Mouse (Mus musculus) heart, adult 8-10 months (tissue): ENCODE measurements around the gene Klhdc1. TPM values are rescaled to one million over a fixed set of nuclear protein-coding genes. Genes with fewer than 3 reads are reported as not detected.
A peak's percentile ranks its signal among the peaks of the same experiment; 100 is the strongest.

Experiments
- DNase-seq: peaks from one replicate; pipeline ENCODE4 v3.0.0; 2022; ENCODE audit warnings: low spot score
- total RNA-seq, 4 experiments: library from RNA; stranded (reverse); gene quantifications; 2 replicates each; pipeline ENCODE4 v1.2.4; 2022

Gene Klhdc1
- total RNA-seq, 4 experiments from 2014 or later, result 43.3 to 53.9 (median 48.2) TPM

GRCm38 (mm10) chr12:69296511-69297410 lies 55.8 kb downstream of the Klhdc1 start, which contains the start of gene Klhdc2:
Gene Klhdc2, plus strand, starts transcription at chr12:69296681.
- peak; percentile 77 for DNase-seq

GRCm38 (mm10) chr12:69297411-69298150 lies 56.6 kb downstream of the Klhdc1 start:
- no peak for DNase-seq

- no peak for DNase-seq
These were observed 57.3 kb downstream of the Klhdc1 start for GRCm38 (mm10) chr12:69298281-69298680.

DNA sequence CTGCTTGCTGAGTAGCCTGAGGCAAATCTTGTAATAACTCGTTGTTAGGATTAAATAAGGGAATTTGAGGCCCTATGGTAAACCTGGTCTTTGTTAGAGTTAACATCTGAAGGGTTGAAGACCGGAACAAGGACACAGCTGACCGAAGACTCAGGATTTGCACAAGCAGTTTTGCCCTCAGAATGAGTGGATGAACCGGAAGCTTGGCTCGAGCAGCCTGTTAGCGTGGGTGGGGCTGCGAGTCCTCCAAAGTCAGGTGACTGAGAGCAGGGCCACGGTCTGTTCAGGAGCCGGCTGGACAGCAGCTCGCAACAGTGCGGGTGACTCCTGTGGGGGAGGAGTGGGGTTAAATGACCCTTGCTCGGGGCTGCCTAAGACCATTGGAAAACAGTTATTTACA lies 58.3 kb downstream of the Klhdc1 start:
- DNase-seq, result peak; percentile 53

- no peak for DNase-seq
These were observed 58.9 kb downstream of the Klhdc1 start for GRCm38 (mm10) chr12:69299831-69300230.

- no peak for DNase-seq
These were observed 59.4 kb downstream of the Klhdc1 start for GRCm38 (mm10) chr12:69300391-69300790.

- DNase-seq, result no peak
These were observed 61.2 kb downstream of the Klhdc1 start for GRCm38 (mm10) chr12:69302171-69302570.

DNA sequence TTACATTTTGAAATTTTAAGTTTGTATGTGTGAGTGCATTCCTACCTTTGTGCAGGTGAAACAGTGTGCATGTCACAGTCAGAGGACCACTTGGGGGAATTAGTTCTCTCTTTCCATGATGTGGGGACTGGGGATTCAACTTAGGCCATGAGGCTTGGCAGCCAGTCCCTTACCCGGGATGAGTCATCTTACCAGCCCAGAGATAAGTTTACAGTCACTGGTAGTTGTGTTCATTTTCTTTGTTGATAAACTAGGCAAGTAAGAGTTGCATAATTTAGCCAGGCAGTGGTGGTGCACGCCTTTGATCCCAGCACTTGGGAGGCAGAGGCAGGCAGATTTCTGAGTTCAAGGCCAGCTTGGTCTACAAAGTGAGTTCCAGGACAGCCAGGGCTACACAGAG lies 63.1 kb downstream of the Klhdc1 start:
- no peak for DNase-seq

- DNase-seq, result no peak
These were observed 65.4 kb downstream of the Klhdc1 start for GRCm38 (mm10) chr12:69306333-69306732.

DNA sequence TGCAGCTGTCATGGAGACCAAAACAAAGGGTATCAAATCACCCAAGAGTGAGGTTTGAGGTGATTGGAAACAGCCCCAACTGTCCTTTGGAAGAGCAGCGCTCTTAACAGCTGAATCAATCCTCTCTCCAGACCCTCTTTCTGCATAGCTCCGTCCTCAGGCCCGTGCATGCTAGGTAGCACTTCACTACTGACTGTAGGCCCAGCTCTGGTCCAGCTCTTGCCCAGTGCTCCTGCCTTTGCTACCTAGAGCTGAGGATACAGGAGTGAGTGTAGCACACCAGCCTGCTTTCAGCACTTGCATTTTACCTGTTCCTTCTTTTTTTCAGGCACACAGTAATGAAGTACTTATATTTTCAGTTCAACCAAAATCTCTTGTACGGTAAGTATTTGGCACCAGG lies 68.7 kb downstream of the Klhdc1 start:
- no peak for DNase-seq

GRCm38 (mm10) chr12:69318431-69318830 lies 77.5 kb downstream of the Klhdc1 start:
- no peak for DNase-seq

DNA sequence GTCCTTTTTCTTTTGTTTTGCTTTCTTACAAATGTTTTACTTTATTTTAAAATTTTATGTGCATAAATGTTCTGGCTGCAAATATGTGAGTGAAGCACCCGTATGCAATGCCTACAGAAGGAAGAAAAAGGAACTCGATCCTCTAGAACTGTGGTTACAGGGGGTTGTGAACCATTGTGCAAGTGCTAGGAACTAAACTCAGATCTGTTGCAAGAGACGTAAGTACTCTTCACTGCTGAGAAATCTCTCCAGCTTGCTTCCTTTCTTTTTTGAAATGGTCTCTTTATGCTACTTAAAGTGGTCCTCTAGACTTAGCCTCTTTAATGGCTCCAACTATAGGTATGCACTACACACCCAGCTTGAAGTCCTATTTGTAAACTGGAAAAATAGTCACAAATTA lies 90.2 kb downstream of the Klhdc1 start:
- no peak for DNase-seq

DNA sequence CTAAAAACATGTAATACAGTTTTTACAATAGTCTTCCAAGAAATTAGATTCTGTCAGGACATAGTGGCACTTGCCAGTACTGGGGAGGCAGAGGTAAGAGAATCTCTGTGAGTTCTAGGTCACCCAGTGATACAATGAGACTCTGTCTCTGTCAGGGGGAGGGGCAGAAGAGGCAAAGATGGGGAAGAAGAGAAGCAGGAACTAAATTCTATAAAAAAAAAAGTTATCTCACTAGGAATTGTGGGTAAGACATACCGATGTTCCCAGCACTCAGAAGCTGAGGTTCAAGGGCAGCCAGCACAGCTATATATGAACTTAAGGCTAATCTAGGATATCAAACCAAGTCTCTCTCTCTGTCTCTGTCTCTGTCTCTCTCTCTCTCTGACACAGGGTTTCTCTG lies 91.2 kb downstream of the Klhdc1 start:
- no peak for DNase-seq

DNA sequence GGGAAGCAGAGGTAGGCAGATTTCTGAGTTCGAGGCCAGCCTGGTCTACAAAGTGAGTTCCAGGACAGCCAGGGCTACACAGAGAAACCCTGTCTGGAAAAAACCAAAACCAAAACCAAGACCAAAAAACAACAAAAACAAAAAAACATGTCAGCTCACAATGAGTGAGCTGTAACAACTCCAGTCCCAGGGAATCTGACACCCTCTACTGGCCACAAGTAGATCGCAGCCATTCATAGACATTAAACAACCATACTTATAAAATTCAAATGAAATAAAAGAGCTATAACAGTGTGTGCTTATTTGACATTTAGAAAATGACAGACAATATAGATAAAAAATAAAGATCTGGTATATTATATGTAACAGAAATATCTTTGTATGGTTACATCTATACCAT lies 92.6 kb downstream of the Klhdc1 start:
- no peak for DNase-seq

Other genes starting within 250 kb of the Klhdc1 start
- gene Rps29, start 82.0 kb upstream of the Klhdc1 start, total RNA-seq, result 1,000 to 10,000 TPM; 1,252 to 1,700 (median 1,462) TPM
- not detected for gene Lrr1, start 72.4 kb upstream of the Klhdc1 start, total RNA-seq
- gene Rpl36al, start 57.1 kb upstream of the Klhdc1 start, total RNA-seq, result 100 to 1,000 TPM; 194 to 232 (median 216) TPM
- 10 to 100 TPM; 16.6 to 19.7 (median 16.9) TPM for gene Mgat2, start 57.0 kb upstream of the Klhdc1 start, total RNA-seq
- 1 to 10 TPM; 2.6 to 4.0 (median 3.3) TPM for gene Gm49383, start 44.1 kb upstream of the Klhdc1 start, total RNA-seq
- gene Dnaaf2, start 42.7 kb upstream of the Klhdc1 start, total RNA-seq, result under 1 TPM; 0.57 to 0.73 (median 0.65) TPM
- gene Gm49384, start 36.9 kb upstream of the Klhdc1 start, total RNA-seq, result 1 to 10 TPM; 2.3 to 4.1 (median 3.3) TPM
- under 1 TPM; 0.17 to 0.65 (median 0.35) TPM for gene Pole2, start 13.0 kb upstream of the Klhdc1 start, total RNA-seq
- gene Klhdc2, start 55.5 kb downstream of the Klhdc1 start, total RNA-seq, result 100 to 1,000 TPM in 3 of 4 experiments, 10 to 100 TPM in 1; 100.0 to 112 (median 105) TPM
- gene Nemf, start 116.0 kb downstream of the Klhdc1 start, total RNA-seq, result 10 to 100 TPM; 18.9 to 22.6 (median 20.7) TPM
- 10 to 100 TPM; 33.7 to 39.7 (median 39.6) TPM for gene Arf6, start 131.0 kb downstream of the Klhdc1 start, total RNA-seq
- 1 to 10 TPM in 1 of 4 experiments, under 1 TPM in 3; 0.63 to 1.3 (median 0.77) TPM for gene Gm9887, start 131.3 kb downstream of the Klhdc1 start, total RNA-seq